Mouse (Mus musculus): ENCODE measurements at regions not wholly inside any gene's neighbourhood (a gene's known extent, or its start where the extent isn't known, plus 50 kb on each side); places are given as distances from the start of the nearest gene placed in this dataset.
"Not testable (repeated sequence)": the region's sequence is repeated elsewhere in the genome, so short reads cannot be mapped to it uniquely, and the experiment has no call there.

DNA sequence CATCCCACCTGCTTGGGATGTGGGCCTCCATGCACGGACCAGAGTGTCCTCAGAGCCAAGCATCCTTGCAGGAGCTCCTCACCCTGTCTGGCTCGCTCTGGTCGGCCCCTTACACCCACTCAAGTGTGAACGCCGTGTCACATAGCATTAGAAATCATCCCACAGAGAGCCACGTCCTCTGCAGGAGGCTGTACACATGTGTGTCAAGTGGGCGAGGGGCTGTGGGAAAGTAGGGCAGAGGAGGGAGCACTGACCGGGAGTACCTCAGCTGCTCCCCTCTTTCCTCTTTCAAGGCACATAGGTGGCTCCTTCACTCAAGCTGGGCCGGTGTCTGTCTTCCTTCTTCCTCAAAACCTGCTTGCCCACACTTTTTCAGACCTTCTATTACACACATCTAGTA, 119.5 kb upstream of the Mrps10 start:
- Histone ChIP-seq H3K9ac (ENCODE audit: low read depth, low read length) (no peak overlapping the region), H3K9me3 (replicated peaks; ENCODE audit: control insufficient read depth, low read length) (no peaks in the 10 kb centered on the region), H3K4me2 (no peak overlapping the region), H3K4me3 (ENCODE audit: low read depth, low read length) (no peak overlapping the region), H3K4me1 (ENCODE audit: control insufficient read depth, insufficient read depth, low read length) (no peaks in the 10 kb centered on the region), H3K27ac (ENCODE audit: low read depth, low read length) (no peak overlapping the region), H3K27me3 (ENCODE audit: control insufficient read depth, insufficient read depth, low read length) (no peaks in the 10 kb centered on the region), H3K36me3 (ENCODE audit: control insufficient read depth, insufficient read depth, low read length) (no peaks in the 10 kb centered on the region)
- 81% methylated on average over 9 of the region's 9 CpGs for WGBS (ENCODE audit: insufficient replicate concordance)
- no peak for ATAC-seq (replicated peaks; ENCODE audit: insufficient number of reproducible peaks, low FRiP score, low TSS enrichment)

DNA sequence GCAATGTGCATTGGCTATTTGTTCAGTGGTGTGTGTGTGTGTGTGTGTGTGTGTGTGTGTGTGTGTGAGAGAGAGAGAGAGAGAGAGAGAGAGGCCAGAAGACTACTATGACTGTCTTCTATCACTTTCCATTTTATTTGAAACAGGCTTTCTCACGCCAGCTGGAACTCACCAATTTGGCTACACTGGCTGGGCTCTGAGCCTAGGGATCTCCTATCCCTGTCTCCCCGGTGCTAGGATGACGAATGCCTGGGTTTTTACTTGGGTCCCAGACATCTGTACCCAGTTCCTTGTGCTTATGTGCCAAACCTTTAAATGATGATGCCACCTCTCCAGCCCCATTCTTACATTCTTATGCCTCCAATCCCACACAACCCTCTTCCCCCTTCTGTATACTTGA, 120.6 kb upstream of the Mrps10 start:
- WGBS (ENCODE audit: insufficient replicate concordance), result 84% methylated on average over 3 of the region's 3 CpGs
- H3K27ac ChIP-seq (ENCODE audit: low read depth, low read length), result no peak overlapping the region

DNA sequence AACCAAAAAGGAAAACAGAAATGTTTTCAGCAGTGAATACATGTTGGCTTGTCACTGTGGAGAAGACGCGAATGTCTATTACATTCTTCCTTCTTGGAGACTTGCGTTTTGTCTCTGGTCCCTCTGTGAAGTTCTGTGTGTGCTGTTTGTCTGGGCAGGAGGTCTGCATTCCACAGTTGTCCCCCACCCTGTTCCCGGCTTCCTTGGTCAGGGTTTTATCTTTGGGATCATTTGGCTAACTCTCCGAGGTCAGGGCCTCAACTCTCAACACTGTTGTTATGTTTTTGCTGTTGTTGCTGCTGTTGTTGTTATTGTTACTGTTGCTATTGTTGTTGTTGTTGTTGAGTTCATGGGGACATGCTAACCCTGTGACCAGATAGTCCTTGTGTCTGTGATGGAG, 121.2 kb upstream of the Mrps10 start:
- no peak overlapping the region for H3K4me2 ChIP-seq
- no peak overlapping the region for H3K9ac ChIP-seq (ENCODE audit: low read depth, low read length)
- no peak for ATAC-seq (replicated peaks; ENCODE audit: insufficient number of reproducible peaks, low FRiP score, low TSS enrichment)
- WGBS (ENCODE audit: insufficient replicate concordance), result 71% methylated on average over 5 of the region's 5 CpGs
- H3K27me3 ChIP-seq (ENCODE audit: control insufficient read depth, insufficient read depth, low read length), result no peaks in the 10 kb centered on the region
- H3K4me3 ChIP-seq (ENCODE audit: low read depth, low read length), result no peak overlapping the region
- H3K4me1 ChIP-seq (ENCODE audit: control insufficient read depth, insufficient read depth, low read length), result no peaks in the 10 kb centered on the region
- no peaks in the 10 kb centered on the region for H3K9me3 ChIP-seq (replicated peaks; ENCODE audit: control insufficient read depth, low read length)
- no peak overlapping the region for H3K27ac ChIP-seq (ENCODE audit: low read depth, low read length)
- H3K36me3 ChIP-seq (ENCODE audit: control insufficient read depth, insufficient read depth, low read length), result peaks cover 5% of the 10 kb centered on the region; the same call in 1 of the 2 replicates

More for the DNA sequence above, 120.6 kb upstream of the Mrps10 start:
- peaks cover 5% of the 10 kb centered on the region; the same call in 1 of the 2 replicates for H3K36me3 ChIP-seq (ENCODE audit: control insufficient read depth, insufficient read depth, low read length)
- no peak for ATAC-seq (replicated peaks; ENCODE audit: insufficient number of reproducible peaks, low FRiP score, low TSS enrichment)
- no peak overlapping the region for H3K9ac ChIP-seq (ENCODE audit: low read depth, low read length)
- no peaks in the 10 kb centered on the region for H3K4me1 ChIP-seq (ENCODE audit: control insufficient read depth, insufficient read depth, low read length)
- no peak overlapping the region for H3K4me3 ChIP-seq (ENCODE audit: low read depth, low read length)
- no peaks in the 10 kb centered on the region for H3K9me3 ChIP-seq (replicated peaks; ENCODE audit: control insufficient read depth, low read length)
- no peaks in the 10 kb centered on the region for H3K27me3 ChIP-seq (ENCODE audit: control insufficient read depth, insufficient read depth, low read length)
- H3K4me2 ChIP-seq, result no peak overlapping the region

- WGBS (ENCODE audit: insufficient replicate concordance), result 82% methylated on average over 8 of the region's 8 CpGs
- H3K9me3 ChIP-seq (replicated peaks; ENCODE audit: control insufficient read depth, low read length), result no peaks in the 10 kb centered on the region
- H3K4me1 ChIP-seq (ENCODE audit: control insufficient read depth, insufficient read depth, low read length), result no peaks in the 10 kb centered on the region
- H3K36me3 ChIP-seq (ENCODE audit: control insufficient read depth, insufficient read depth, low read length), result peaks cover 5% of the 10 kb centered on the region; the same call in 1 of the 2 replicates
- no peaks in the 10 kb centered on the region for H3K27me3 ChIP-seq (ENCODE audit: control insufficient read depth, insufficient read depth, low read length)
- H3K27ac ChIP-seq (ENCODE audit: low read depth, low read length), result no peak overlapping the region
- H3K4me2 ChIP-seq, result no peak overlapping the region
- no peak overlapping the region for H3K4me3 ChIP-seq (ENCODE audit: low read depth, low read length)
- ATAC-seq (replicated peaks; ENCODE audit: insufficient number of reproducible peaks, low FRiP score, low TSS enrichment), result no peak
- no peak overlapping the region for H3K9ac ChIP-seq (ENCODE audit: low read depth, low read length)
Measured at GRCm38 (mm10) chr17:47246605-47247004, 122.1 kb upstream of the Mrps10 start.

DNA sequence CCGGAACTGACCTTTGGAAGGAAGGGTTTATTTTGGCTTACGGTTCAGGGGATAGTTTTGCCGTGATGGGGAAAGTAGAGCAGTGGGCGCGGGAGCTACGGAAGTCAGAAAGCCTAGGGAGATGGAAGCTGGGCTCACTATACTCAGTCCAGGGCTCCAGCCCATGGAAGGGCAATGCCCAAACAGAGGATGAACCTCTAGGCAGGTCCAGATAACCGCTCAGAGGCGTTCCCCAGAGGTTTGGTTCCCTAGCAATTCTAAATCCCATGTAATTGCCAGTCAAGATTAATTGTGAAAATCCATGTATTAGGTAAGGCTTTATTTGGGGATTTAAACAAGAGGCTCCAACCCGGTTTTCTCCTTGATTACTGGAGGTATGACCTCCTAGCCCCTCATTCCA, 123.1 kb upstream of the Mrps10 start:
- no peaks in the 10 kb centered on the region for H3K4me1 ChIP-seq (ENCODE audit: control insufficient read depth, insufficient read depth, low read length)
- H3K9ac ChIP-seq (ENCODE audit: low read depth, low read length), result no peak overlapping the region
- ATAC-seq (replicated peaks; ENCODE audit: insufficient number of reproducible peaks, low FRiP score, low TSS enrichment), result no peak
- H3K9me3 ChIP-seq (replicated peaks; ENCODE audit: control insufficient read depth, low read length), result no peaks in the 10 kb centered on the region
- no peak overlapping the region for H3K4me2 ChIP-seq
- peaks cover 5% of the 10 kb centered on the region; the same call in 1 of the 2 replicates for H3K36me3 ChIP-seq (ENCODE audit: control insufficient read depth, insufficient read depth, low read length)
- H3K27me3 ChIP-seq (ENCODE audit: control insufficient read depth, insufficient read depth, low read length), result no peaks in the 10 kb centered on the region
- H3K4me3 ChIP-seq (ENCODE audit: low read depth, low read length), result no peak overlapping the region
- WGBS (ENCODE audit: insufficient replicate concordance), result 87% methylated on average over 9 of the region's 9 CpGs
- no peak overlapping the region for H3K27ac ChIP-seq (ENCODE audit: low read depth, low read length)

GRCm38 (mm10) chr17:47239086-47239485, 129.6 kb upstream of the Mrps10 start:
- 88% methylated on average over 4 of the region's 4 CpGs for whole genome bisulfite sequencing (ENCODE audit: insufficient replicate concordance)
- no peak for ATAC-seq (replicated peaks; ENCODE audit: insufficient number of reproducible peaks, low FRiP score, low TSS enrichment)
- Histone ChIP-seq H3K4me2 (no peak overlapping the region), H3K4me3 (ENCODE audit: low read depth, low read length) (no peak overlapping the region), H3K27me3 (ENCODE audit: control insufficient read depth, insufficient read depth, low read length) (no peaks in the 10 kb centered on the region), H3K36me3 (ENCODE audit: control insufficient read depth, insufficient read depth, low read length) (peaks cover 11% of the 10 kb centered on the region; the same call in 1 of the 2 replicates), H3K9ac (ENCODE audit: low read depth, low read length) (no peak overlapping the region), H3K27ac (ENCODE audit: low read depth, low read length) (no peak overlapping the region), H3K9me3 (replicated peaks; ENCODE audit: control insufficient read depth, low read length) (no peaks in the 10 kb centered on the region), H3K4me1 (ENCODE audit: control insufficient read depth, insufficient read depth, low read length) (no peaks in the 10 kb centered on the region)

DNA sequence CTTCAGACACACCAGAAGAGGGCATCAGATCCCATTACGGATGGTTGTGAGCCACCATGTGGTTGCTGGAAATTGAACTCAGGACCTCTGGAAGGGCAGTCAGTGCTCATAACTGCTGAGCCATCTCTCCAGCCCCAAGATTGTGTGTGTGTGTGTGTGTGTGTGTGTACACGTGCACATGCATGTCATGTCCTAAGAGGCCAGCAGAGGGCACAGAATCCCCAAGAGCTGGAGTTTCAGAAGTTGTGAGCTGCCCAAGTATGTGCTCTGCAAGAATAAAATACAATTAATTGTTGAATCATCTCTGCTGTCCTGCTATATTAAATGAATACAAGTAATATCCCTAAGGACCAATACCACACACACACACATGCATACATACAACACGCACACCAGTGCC, 130.8 kb upstream of the Mrps10 start:
- not testable (repeated sequence) for H3K4me1 ChIP-seq (ENCODE audit: control insufficient read depth, insufficient read depth, low read length); ATAC-seq (replicated peaks; ENCODE audit: insufficient number of reproducible peaks, low FRiP score, low TSS enrichment); H3K27ac ChIP-seq (ENCODE audit: low read depth, low read length); H3K9ac ChIP-seq (ENCODE audit: low read depth, low read length); H3K4me3 ChIP-seq (ENCODE audit: low read depth, low read length); H3K4me2 ChIP-seq; H3K27me3 ChIP-seq (ENCODE audit: control insufficient read depth, insufficient read depth, low read length); H3K9me3 ChIP-seq (replicated peaks; ENCODE audit: control insufficient read depth, low read length); H3K36me3 ChIP-seq (ENCODE audit: control insufficient read depth, insufficient read depth, low read length)
- 83% methylated on average over 3 of the region's 3 CpGs for WGBS (ENCODE audit: insufficient replicate concordance)

GRCm38 (mm10) chr17:47234343-47234742, 134.3 kb upstream of the Mrps10 start:
- no peak for ATAC-seq (replicated peaks; ENCODE audit: insufficient number of reproducible peaks, low FRiP score, low TSS enrichment)
- 85% methylated on average over 11 of the region's 11 CpGs for WGBS (ENCODE audit: insufficient replicate concordance)
- no peaks in the 10 kb centered on the region for H3K4me1 ChIP-seq (ENCODE audit: control insufficient read depth, insufficient read depth, low read length)

GRCm38 (mm10) chr17:47233003-47233678, 135.5 kb upstream of the Mrps10 start:
- Histone ChIP-seq H3K9ac (ENCODE audit: low read depth, low read length) (no peak overlapping the region), H3K36me3 (ENCODE audit: control insufficient read depth, insufficient read depth, low read length) (peaks cover 16% of the 10 kb centered on the region), H3K4me2 (no peak overlapping the region), H3K27ac (ENCODE audit: low read depth, low read length) (no peak overlapping the region), H3K4me1 (ENCODE audit: control insufficient read depth, insufficient read depth, low read length) (no peaks in the 10 kb centered on the region), H3K27me3 (ENCODE audit: control insufficient read depth, insufficient read depth, low read length) (no peaks in the 10 kb centered on the region), H3K4me3 (ENCODE audit: low read depth, low read length) (no peak overlapping the region), H3K9me3 (replicated peaks; ENCODE audit: control insufficient read depth, low read length) (0 out of 2 replicates have a peak, but pooled peaks cover 5% of the 10 kb centered on the region)
- no peak for ATAC-seq (replicated peaks; ENCODE audit: insufficient number of reproducible peaks, low FRiP score, low TSS enrichment)
- WGBS (ENCODE audit: insufficient replicate concordance), result 68% methylated on average over 8 of the region's 8 CpGs

More at GRCm38 (mm10) chr17:47234343-47234742, 134.3 kb upstream of the Mrps10 start:
- Histone ChIP-seq H3K4me2 (no peak overlapping the region), H3K9me3 (replicated peaks; ENCODE audit: control insufficient read depth, low read length) (0 out of 2 replicates have a peak, but pooled peaks cover 5% of the 10 kb centered on the region), H3K27ac (ENCODE audit: low read depth, low read length) (no peak overlapping the region), H3K36me3 (ENCODE audit: control insufficient read depth, insufficient read depth, low read length) (peaks cover 16% of the 10 kb centered on the region), H3K9ac (ENCODE audit: low read depth, low read length) (no peak overlapping the region), H3K27me3 (ENCODE audit: control insufficient read depth, insufficient read depth, low read length) (no peaks in the 10 kb centered on the region), H3K4me3 (ENCODE audit: low read depth, low read length) (no peak overlapping the region)

Measured in heart, embryonic 11.5 days (tissue).